Mouse (Mus musculus) neural tube, embryonic 14.5 days (tissue): ENCODE data around the gene Nfib. TPM values are rescaled to one million over a fixed set of nuclear protein-coding genes. Genes with fewer than 3 reads are reported as not detected.
"Not testable (repeated sequence)": the region's sequence is repeated elsewhere in the genome, so short reads cannot be mapped to it uniquely, and the experiment has no call there.

ENCODE experiments used
- ATAC-seq: fragments of 200-750 bp; cut with Nextera tagmentation; 2 replicates; pipeline ENCODE4 v1.8.0; 2017; ENCODE audit warnings: low read depth, mild to moderate bottlenecking, moderate TSS enrichment, moderate library complexity
- H3K27ac ChIP-seq: fragments of 300-500 bp; sonication (generic); 2 replicates; pipeline ENCODE4 v1.5.1; 2014; ENCODE audit warnings: low read depth, mild to moderate bottlenecking, control low read depth, low read length, moderate library complexity, mixed read lengths
- H3K27me3 ChIP-seq: fragments of 300-500 bp; sonication (generic); 2 replicates; pipeline ENCODE4 v1.6.1; 2014; ENCODE audit warnings: low read length; ENCODE audit not compliant: control insufficient read depth, insufficient read depth
- H3K36me3 ChIP-seq: fragments of 300-500 bp; sonication (generic); 2 replicates; pipeline ENCODE4 v1.6.1; 2014; ENCODE audit warnings: low read length, mixed read lengths; ENCODE audit not compliant: control insufficient read depth, insufficient read depth
- H3K4me1 ChIP-seq: fragments of 300-500 bp; sonication (generic); 2 replicates; pipeline ENCODE4 v1.6.1; 2014; ENCODE audit warnings: low read length; ENCODE audit not compliant: control insufficient read depth, insufficient read depth
- H3K4me2 ChIP-seq: fragments of 300-500 bp; sonication (generic); 2 replicates; pipeline ENCODE4 v1.6.1; 2014; ENCODE audit warnings: mild to moderate bottlenecking, low read depth, low read length, control low read depth
- H3K4me3 ChIP-seq: fragments of 300-500 bp; sonication (generic); 2 replicates; pipeline ENCODE4 v1.5.1; 2014; ENCODE audit warnings: low read depth, low read length, control low read depth, mixed read lengths
- H3K9ac ChIP-seq: fragments of 300-500 bp; sonication (generic); replicated peaks from 2 replicates; pipeline ENCODE4 v1.6.1; 2014; ENCODE audit warnings: low read depth, mild to moderate bottlenecking, control low read depth, low read length, mixed read lengths
- H3K9me3 ChIP-seq: fragments of 300-500 bp; sonication (generic); 2 replicates; pipeline ENCODE4 v1.6.1; 2016; ENCODE audit warnings: low read length; ENCODE audit not compliant: control insufficient read depth
- WGBS: fragments of 180-500 bp; shearing (Covaris S2); extraction: QIAGEN DNeasy Blood & Tissue Kit; methylation state at CpG from one replicate; pipeline ENCODE4 v1.1.7; 2014; 5-methylcytosine and 5-hydroxymethylcytosine counted together
- polyA plus RNA-seq: library from polyadenylated mRNA; unstranded; fragments of >200 nt; fragmentation: Nextera tagmentation; extraction: Ambion mirVana; gene quantifications from 2 replicates; pipeline ENCODE4 v1.2.1, GENCODE M21; 2014

Gene Nfib
- polyA plus RNA-seq, 1 experiment from 2014 or later, result 111 TPM

GRCm38 (mm10) chr4:82272099-82272498, 433.5 kb downstream of the Nfib start:
- no peak overlapping the region for H3K4me3 ChIP-seq
- 0 out of 2 replicates have a peak, but pooled peaks cover 3% of the 10 kb centered on the region for H3K4me1 ChIP-seq
- 67% methylated on average over 4 of the region's 4 CpGs for WGBS
- no peaks in the 10 kb centered on the region for H3K9me3 ChIP-seq
- H3K27me3 ChIP-seq, result no peaks in the 10 kb centered on the region
- no peak for ATAC-seq
- no peak overlapping the region for H3K4me2 ChIP-seq
- H3K9ac ChIP-seq, result no peak overlapping the region
- H3K27ac ChIP-seq, result no peak overlapping the region
- H3K36me3 ChIP-seq, result no peaks in the 10 kb centered on the region

- H3K4me2 ChIP-seq, result no peak overlapping the region
- no peaks in the 10 kb centered on the region for H3K27me3 ChIP-seq
- H3K9me3 ChIP-seq, result no peaks in the 10 kb centered on the region
- H3K4me1 ChIP-seq, result 0 out of 2 replicates have a peak, but pooled peaks cover 3% of the 10 kb centered on the region
- no peaks in the 10 kb centered on the region for H3K36me3 ChIP-seq
- H3K27ac ChIP-seq, result no peak overlapping the region
- no peak overlapping the region for H3K9ac ChIP-seq
- no peak overlapping the region for H3K4me3 ChIP-seq
- peak; percentile 60; the same call in 1 of the 2 replicates for ATAC-seq
- WGBS, result 44% methylated on average over 3 of the region's 3 CpGs
These were observed 434.0 kb downstream of the Nfib start for GRCm38 (mm10) chr4:82271547-82271946.

- WGBS, result 54% methylated on average over 14 of the region's 14 CpGs
- H3K9ac ChIP-seq, result no peak overlapping the region
- no peaks in the 10 kb centered on the region for H3K9me3 ChIP-seq
- peak; percentile 46 for ATAC-seq
- no peaks in the 10 kb centered on the region for H3K27me3 ChIP-seq
- no peak overlapping the region for H3K4me3 ChIP-seq
- H3K4me2 ChIP-seq, result no peak overlapping the region
- no peak overlapping the region for H3K27ac ChIP-seq
- H3K36me3 ChIP-seq, result no peaks in the 10 kb centered on the region
- H3K4me1 ChIP-seq, result 0 out of 2 replicates have a peak, but pooled peaks cover 3% of the 10 kb centered on the region
These were observed 437.4 kb downstream of the Nfib start for GRCm38 (mm10) chr4:82267832-82268778.

- no peak overlapping the region for H3K4me2 ChIP-seq
- no peak for ATAC-seq
- no peaks in the 10 kb centered on the region for H3K4me1 ChIP-seq
- H3K36me3 ChIP-seq, result no peaks in the 10 kb centered on the region
- H3K9ac ChIP-seq, result no peak overlapping the region
- no peak overlapping the region for H3K4me3 ChIP-seq
- no peaks in the 10 kb centered on the region for H3K9me3 ChIP-seq
- no peak overlapping the region for H3K27ac ChIP-seq
- H3K27me3 ChIP-seq, result no peaks in the 10 kb centered on the region
- 52% methylated on average over 4 of the region's 4 CpGs for WGBS
These were observed 439.4 kb downstream of the Nfib start for GRCm38 (mm10) chr4:82266066-82266619.

- not testable (repeated sequence) for H3K36me3 ChIP-seq
- 94% methylated on average over 1 of the region's 1 CpGs for WGBS
These were observed 447.0 kb downstream of the Nfib start for GRCm38 (mm10) chr4:82258545-82258944.

GRCm38 (mm10) chr4:82252054-82252453, 453.5 kb downstream of the Nfib start:
- Histone ChIP-seq H3K4me3 (no peak overlapping the region), H3K9me3 (no peaks in the 10 kb centered on the region), H3K4me2 (no peak overlapping the region), H3K9ac (no peak overlapping the region), H3K36me3 (no peaks in the 10 kb centered on the region), H3K27me3 (no peaks in the 10 kb centered on the region), H3K27ac (no peak overlapping the region), H3K4me1 (no peaks in the 10 kb centered on the region)
- whole genome bisulfite sequencing, result 96% methylated on average over 8 of the region's 8 CpGs
- no peak for ATAC-seq

More at GRCm38 (mm10) chr4:82258545-82258944, 447.0 kb downstream of the Nfib start:
- H3K27me3 ChIP-seq, H3K9ac ChIP-seq, H3K4me2 ChIP-seq, H3K27ac ChIP-seq, ATAC-seq, H3K9me3 ChIP-seq, H3K4me1 ChIP-seq, H3K4me3 ChIP-seq: not testable (repeated sequence)

- no peak overlapping the region for H3K9ac ChIP-seq
- no peaks in the 10 kb centered on the region for H3K9me3 ChIP-seq
- 48% methylated on average over 5 of the region's 5 CpGs for WGBS
- no peak overlapping the region for H3K4me2 ChIP-seq
- H3K4me3 ChIP-seq, result no peak overlapping the region
- no peaks in the 10 kb centered on the region for H3K27me3 ChIP-seq
- no peak for ATAC-seq
- H3K36me3 ChIP-seq, result no peaks in the 10 kb centered on the region
- no peaks in the 10 kb centered on the region for H3K4me1 ChIP-seq
- H3K27ac ChIP-seq, result no peak overlapping the region
These were observed 455.2 kb downstream of the Nfib start for GRCm38 (mm10) chr4:82250355-82250659.

GRCm38 (mm10) chr4:82249518-82250354, 455.8 kb downstream of the Nfib start:
- 54% methylated on average over 11 of the region's 11 CpGs for WGBS
- no peak overlapping the region for H3K27ac ChIP-seq
- H3K27me3 ChIP-seq, result no peaks in the 10 kb centered on the region

More at GRCm38 (mm10) chr4:82249518-82250354, 455.8 kb downstream of the Nfib start:
- no peaks in the 10 kb centered on the region for H3K36me3 ChIP-seq
- ATAC-seq, result no peak
- H3K4me2 ChIP-seq, result no peak overlapping the region
- no peaks in the 10 kb centered on the region for H3K9me3 ChIP-seq
- H3K9ac ChIP-seq, result no peak overlapping the region
- no peak overlapping the region for H3K4me3 ChIP-seq
- H3K4me1 ChIP-seq, result no peaks in the 10 kb centered on the region
